Mouse (Mus musculus) kidney, adult 2 months (tissue): ENCODE measurements around the gene Arf5. TPM values are rescaled to one million over a fixed set of nuclear protein-coding genes. Genes with fewer than 3 reads are reported as not detected.
A peak's percentile ranks its signal among the peaks of the same experiment; 100 is the strongest.

Experiments used
- DNase-seq: peaks from one replicate; pipeline ENCODE4 v3.0.0; 2021
- H3K27ac ChIP-seq: fragments of 200-500 bp; 2 replicates; pipeline ENCODE4 v1.5.1; 2012; ENCODE audit warnings: low read depth, low read length, control low read depth, inconsistent platforms; ENCODE audit not compliant: insufficient read depth
- H3K27me3 ChIP-seq: fragments of 200-500 bp; replicated peaks from 2 replicates; pipeline ENCODE4 v1.6.1; 2012; ENCODE audit warnings: mild to moderate bottlenecking, moderate library complexity, low read length, inconsistent platforms; ENCODE audit not compliant: control insufficient read depth, insufficient read depth
- H3K36me3 ChIP-seq: fragments of 200-500 bp; 2 replicates; pipeline ENCODE4 v1.6.1; 2012; ENCODE audit warnings: mild to moderate bottlenecking, moderate library complexity, low read length, inconsistent platforms; ENCODE audit not compliant: control insufficient read depth, insufficient read depth
- H3K4me1 ChIP-seq: fragments of 200-500 bp; 2 replicates; pipeline ENCODE4 v1.6.1; 2011; ENCODE audit warnings: low read length; ENCODE audit not compliant: control insufficient read depth, insufficient read depth
- H3K4me3 ChIP-seq: fragments of 200-500 bp; 2 replicates; pipeline ENCODE4 v1.5.1; 2011; ENCODE audit warnings: mild to moderate bottlenecking, low read depth, low read length, control low read depth; ENCODE audit not compliant: insufficient read depth
- CTCF ChIP-seq: fragments of 200-500 bp; conservative IDR thresholded peaks from 2 replicates; pipeline ENCODE4 v1.5.1; 2011; ENCODE audit warnings: low read depth, mild to moderate bottlenecking, control low read depth, low read length, moderate library complexity, mixed read lengths; ENCODE audit not compliant: insufficient read depth, insufficient read length
- POLR2A ChIP-seq: fragments of 200-500 bp; IDR thresholded peaks from one replicate; pipeline ENCODE4 v1.6.1; 2011; ENCODE audit warnings: low read depth, low read length, control low read depth
- WGBS: fragments of 180-500 bp; shearing (Covaris S2); methylation state at CpG from one replicate; pipeline ENCODE4 v1.1.7; 2018; 5-methylcytosine and 5-hydroxymethylcytosine counted together
- polyA plus RNA-seq: library from polyadenylated mRNA; depleted of rRNA; stranded (reverse); fragments of >200 nt; gene quantifications from 2 replicates; pipeline ENCODE4 v1.2.3, GENCODE M21; 2012

Arf5 gene
- polyA plus RNA-seq, 1 experiment: 303 TPM

DNA sequence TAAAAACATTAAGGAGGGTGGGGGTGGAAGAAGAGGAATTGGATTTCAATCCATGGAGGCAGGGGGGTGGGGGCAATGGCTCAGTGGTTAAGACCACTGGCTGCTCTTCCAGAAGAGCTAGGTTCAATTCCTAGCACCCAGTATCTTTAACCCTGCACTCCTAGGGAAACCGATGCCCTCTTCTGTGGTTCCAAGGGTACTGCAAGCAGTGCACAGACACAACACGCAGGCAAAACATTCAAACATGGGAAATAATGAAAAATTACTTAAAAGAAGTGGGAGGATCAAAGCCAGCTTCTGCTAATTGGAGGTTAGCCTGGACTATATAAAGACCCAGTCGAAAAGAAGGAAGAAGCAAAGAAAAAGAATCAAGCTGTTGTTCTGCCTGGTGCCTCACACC, 24.6 kb upstream of the Arf5 start:
- peaks cover 6% of the 10 kb centered on the region for H3K27me3 ChIP-seq
- H3K4me3 ChIP-seq: no peak overlapping the region
- DNase-seq: no peak
- no peaks in the 10 kb centered on the region for H3K36me3 ChIP-seq
- 0 out of 2 replicates have a peak, but pooled peaks cover 3% of the 10 kb centered on the region for H3K4me1 ChIP-seq
- H3K27ac ChIP-seq: no peak overlapping the region
- 89% methylated on average over 3 of the region's 3 CpGs for WGBS
- TF ChIP-seq CTCF (0 out of 2 replicates have a peak, but pooled peaks have one; percentile 10), POLR2A (no peak)

DNA sequence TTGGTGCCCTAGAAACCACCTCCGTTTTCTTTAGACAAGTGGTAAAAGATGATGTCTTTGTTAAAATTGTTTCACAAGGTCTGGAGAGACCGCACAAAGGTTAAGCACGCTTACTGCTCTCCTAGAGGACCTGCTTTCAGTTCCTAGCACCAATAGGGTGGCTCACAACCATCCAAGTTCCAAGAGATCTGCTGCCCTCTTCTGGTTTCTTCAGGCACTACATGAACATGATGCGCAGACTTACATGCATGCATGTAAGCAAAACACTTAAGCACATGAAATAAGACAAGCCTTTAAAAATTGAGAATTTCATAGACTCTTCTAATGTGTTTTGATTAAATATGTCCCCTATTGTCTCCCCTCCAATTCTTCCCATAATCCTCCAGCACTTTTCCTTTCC, 23.6 kb upstream of the Arf5 start:
- Histone ChIP-seq H3K4me3 (no peak overlapping the region), H3K4me1 (0 out of 2 replicates have a peak, but pooled peaks cover 3% of the 10 kb centered on the region), H3K27ac (no peak overlapping the region), H3K36me3 (no peaks in the 10 kb centered on the region), H3K27me3 (peaks cover 6% of the 10 kb centered on the region)
- WGBS: 95% methylated on average over 4 of the region's 4 CpGs
- DNase-seq: no peak
- TF ChIP-seq POLR2A (no peak), CTCF (no peak)

DNA sequence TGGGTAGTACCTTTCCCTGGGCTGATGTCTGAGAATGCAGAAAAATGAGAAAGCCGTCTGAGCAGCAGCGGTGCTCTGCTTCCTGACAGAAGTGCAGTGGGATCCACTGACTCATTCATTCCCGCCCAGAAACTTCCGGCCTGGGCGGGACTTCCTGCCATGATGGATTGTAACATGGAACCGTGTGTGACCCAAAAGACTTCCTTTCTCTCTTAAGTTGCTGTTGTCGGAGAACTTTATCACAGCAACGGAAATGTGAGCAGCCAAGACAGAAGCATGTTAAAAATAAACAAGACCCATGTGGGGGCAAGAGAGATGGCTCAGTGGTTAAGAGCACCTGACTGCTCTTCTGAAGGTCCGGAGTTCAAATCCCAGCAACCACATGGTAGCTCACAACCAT, 13.3 kb upstream of the Arf5 start:
- TF ChIP-seq POLR2A (no peak), CTCF (no peak)

DNA sequence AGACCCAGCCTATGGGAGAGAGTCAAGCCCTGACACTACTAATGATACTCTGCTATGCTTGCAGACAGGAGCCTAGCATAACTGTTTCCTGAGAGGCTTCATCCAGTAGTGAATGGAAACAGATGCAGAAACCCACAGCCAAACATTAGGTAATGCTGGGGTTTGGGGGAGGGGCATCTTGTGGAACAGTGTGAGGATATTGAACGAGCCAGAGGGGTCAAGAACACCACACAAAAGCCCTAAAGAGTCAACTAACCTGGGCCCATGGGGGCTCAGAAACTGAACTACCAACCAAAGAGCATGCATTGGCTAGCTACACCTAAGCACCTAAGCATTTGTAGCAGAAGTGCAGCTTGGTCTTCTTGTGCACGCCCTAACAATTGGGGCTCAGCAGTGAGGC, 12.1 kb upstream of the Arf5 start:
- Histone ChIP-seq H3K36me3 (no peaks in the 10 kb centered on the region), H3K4me3 (no peak overlapping the region), H3K27ac (no peak overlapping the region), H3K4me1 (no peaks in the 10 kb centered on the region), H3K27me3 (no peaks in the 10 kb centered on the region; the same call in 1 of the 2 replicates)
- TF ChIP-seq POLR2A: no peak
- no peak for TF ChIP-seq CTCF
- DNase-seq: no peak
- WGBS: 85% methylated on average over 2 of the region's 2 CpGs

More for the DNA sequence above, 13.3 kb upstream of the Arf5 start:
- Histone ChIP-seq H3K27ac (no peak overlapping the region), H3K27me3 (no peaks in the 10 kb centered on the region; the same call in 1 of the 2 replicates), H3K4me3 (no peak overlapping the region), H3K36me3 (no peaks in the 10 kb centered on the region), H3K4me1 (no peaks in the 10 kb centered on the region)
- peak; percentile 77 for DNase-seq
- 58% methylated on average over 9 of the region's 9 CpGs for WGBS

DNA sequence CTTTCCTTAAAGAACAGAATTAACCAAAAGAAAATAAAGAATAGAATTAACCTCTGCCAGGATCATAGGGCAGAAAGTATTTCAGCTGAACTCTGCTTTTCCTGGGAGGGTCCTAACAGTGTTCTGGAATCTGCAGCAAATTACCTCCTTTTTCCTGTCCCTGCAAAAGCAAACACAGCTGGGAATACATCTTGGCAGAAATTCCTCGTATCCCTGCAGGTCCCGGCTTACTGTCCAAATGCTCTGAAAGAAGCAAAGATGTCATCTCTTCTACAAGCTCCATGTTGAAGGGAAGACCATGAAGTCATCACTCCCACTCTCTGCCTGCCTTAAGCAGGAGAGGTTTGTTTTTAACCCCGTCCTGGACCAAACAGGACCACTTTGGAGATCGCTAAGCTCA, 6.4 kb upstream of the Arf5 start:
- Histone ChIP-seq H3K4me1 (peaks cover 4% of the 10 kb centered on the region; the same call in 1 of the 2 replicates), H3K27ac (peak overlapping the region; percentile 65), H3K4me3 (no peak overlapping the region), H3K27me3 (no peaks in the 10 kb centered on the region), H3K36me3 (no peaks in the 10 kb centered on the region)
- WGBS: 52% methylated on average over 4 of the region's 4 CpGs
- peak; percentile 50 for DNase-seq
- TF ChIP-seq CTCF (no peak), POLR2A (no peak)

DNA sequence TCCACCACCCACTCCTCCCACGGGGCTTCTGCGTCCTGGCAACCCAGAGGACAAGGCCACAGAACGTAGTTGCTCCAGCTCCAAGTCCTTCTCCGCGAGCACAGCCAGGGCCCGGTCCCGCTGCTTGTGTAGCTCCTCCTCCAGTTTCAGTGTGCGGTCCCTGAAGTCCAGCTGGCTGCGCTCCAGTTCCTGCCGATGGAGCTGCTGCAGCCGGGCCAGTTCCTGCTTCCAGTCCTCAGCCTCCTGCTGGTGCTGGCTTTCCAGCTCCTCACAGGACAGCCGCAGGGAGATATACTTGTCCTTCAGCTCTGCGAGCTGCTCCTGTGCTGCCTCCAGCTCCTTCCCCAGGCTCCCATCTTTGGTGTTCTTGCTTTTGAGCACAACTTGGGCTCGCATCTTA, 4.9 kb upstream of the Arf5 start:
- no peak overlapping the region for H3K4me3 ChIP-seq
- H3K36me3 ChIP-seq: no peaks in the 10 kb centered on the region
- peak; percentile 91 for DNase-seq
- no peak for TF ChIP-seq POLR2A
- no peak for TF ChIP-seq CTCF
- no peaks in the 10 kb centered on the region for H3K27me3 ChIP-seq
- no peak overlapping the region for H3K27ac ChIP-seq
- H3K4me1 ChIP-seq: peaks cover 4% of the 10 kb centered on the region; the same call in 1 of the 2 replicates
- WGBS: 56% methylated on average over 14 of the region's 14 CpGs

DNA sequence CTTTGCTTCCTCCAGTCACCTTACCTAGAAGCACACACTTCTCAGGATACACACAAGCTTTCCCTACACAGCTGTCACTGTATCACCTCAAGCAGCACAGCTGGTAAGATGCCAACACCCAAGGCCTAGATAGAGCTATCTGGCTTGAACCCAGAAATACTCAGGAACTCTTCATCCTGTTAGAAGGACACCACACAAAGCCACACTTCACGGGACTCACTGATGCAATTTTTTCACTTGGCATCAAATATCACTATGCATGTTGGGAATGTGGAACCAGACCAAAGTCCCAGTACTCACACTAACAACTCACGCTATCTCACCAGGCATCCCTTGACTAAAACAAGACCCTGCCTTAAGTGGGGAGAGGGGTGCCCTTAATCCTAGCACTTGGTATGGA, 3.7 kb upstream of the Arf5 start:
- Histone ChIP-seq H3K36me3 (no peaks in the 10 kb centered on the region), H3K27ac (no peak overlapping the region), H3K4me3 (no peak overlapping the region), H3K27me3 (no peaks in the 10 kb centered on the region), H3K4me1 (peaks cover 9% of the 10 kb centered on the region; the same call in 1 of the 2 replicates)
- WGBS: 25% methylated on average over 2 of the region's 2 CpGs
- DNase-seq: peak; percentile 33
- TF ChIP-seq CTCF (no peak), POLR2A (no peak)

DNA sequence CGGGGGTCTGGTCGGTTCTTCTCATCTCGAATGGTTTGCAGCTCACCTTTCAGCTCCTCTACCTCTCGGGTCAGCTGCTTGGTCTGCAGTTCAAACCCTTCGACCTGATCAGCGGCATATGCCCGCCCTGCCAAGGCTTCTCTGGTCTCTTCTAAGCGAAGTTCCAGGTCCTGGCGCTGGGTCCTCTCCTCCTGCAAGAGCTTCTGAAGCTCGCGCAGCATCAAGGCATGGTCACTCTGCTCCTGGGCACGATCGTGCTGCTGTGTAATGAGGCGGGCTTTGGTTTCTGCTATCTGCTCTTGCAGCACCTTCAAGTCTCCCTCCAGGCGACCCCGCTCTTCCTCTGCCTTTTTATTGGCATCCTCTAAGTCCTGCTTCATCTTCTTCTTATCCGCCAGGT, 3.0 kb upstream of the Arf5 start:
- H3K4me3 ChIP-seq: peak overlapping the region; percentile 81
- H3K27ac ChIP-seq: no peak overlapping the region
- no peak for DNase-seq
- no peak for TF ChIP-seq CTCF
- TF ChIP-seq POLR2A: no peak
- WGBS: 73% methylated on average over 17 of the region's 17 CpGs
- no peaks in the 10 kb centered on the region for H3K36me3 ChIP-seq
- H3K27me3 ChIP-seq: no peaks in the 10 kb centered on the region
- H3K4me1 ChIP-seq: peaks cover 11% of the 10 kb centered on the region; the same call in 1 of the 2 replicates
